Mouse (Mus musculus): ENCODE data around the gene Tnfaip6.

The Tnfaip6 gene

GRCm38 (mm10) chr2:52052335-52052734 lies 14.5 kb downstream of the Tnfaip6 start:
- no peak for DNase-seq (ENCODE audit: low spot score in 2 of 2)

- DNase-seq (ENCODE audit: low spot score in 2 of 2) = no peak
These were observed 15.7 kb downstream of the Tnfaip6 start for GRCm38 (mm10) chr2:52053502-52053901.

GRCm38 (mm10) chr2:52055616-52056015 lies 17.8 kb downstream of the Tnfaip6 start:
- DNase-seq (ENCODE audit: low spot score in 2 of 2) = no peak

- DNase-seq (ENCODE audit: low spot score in 2 of 2) = no peak
These were observed 19.3 kb downstream of the Tnfaip6 start for GRCm38 (mm10) chr2:52057099-52057498.

DNA sequence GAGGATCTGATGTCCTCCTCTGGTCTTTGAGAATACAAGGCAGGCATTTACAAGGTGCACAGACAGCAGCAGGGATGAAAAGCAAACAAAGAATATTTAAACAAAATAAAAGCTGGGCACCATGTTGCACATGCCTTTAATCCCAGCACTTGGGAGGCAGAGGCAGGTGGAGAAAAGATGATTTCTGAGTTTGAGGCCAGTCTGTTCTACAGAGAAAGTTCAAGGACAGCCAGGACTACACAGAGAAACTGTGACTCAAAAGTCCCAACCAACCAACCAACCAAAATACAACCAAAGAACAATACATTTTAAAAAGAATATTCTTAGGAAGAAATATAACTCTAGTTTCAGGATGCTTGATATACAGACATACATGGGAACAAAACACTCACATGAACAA lies 19.9 kb downstream of the Tnfaip6 start:
- no peak for DNase-seq (ENCODE audit: low spot score in 2 of 2)

- no peak for DNase-seq (ENCODE audit: low spot score in 2 of 2)
These were observed 30.8 kb downstream of the Tnfaip6 start for GRCm38 (mm10) chr2:52068641-52069040.

DNA sequence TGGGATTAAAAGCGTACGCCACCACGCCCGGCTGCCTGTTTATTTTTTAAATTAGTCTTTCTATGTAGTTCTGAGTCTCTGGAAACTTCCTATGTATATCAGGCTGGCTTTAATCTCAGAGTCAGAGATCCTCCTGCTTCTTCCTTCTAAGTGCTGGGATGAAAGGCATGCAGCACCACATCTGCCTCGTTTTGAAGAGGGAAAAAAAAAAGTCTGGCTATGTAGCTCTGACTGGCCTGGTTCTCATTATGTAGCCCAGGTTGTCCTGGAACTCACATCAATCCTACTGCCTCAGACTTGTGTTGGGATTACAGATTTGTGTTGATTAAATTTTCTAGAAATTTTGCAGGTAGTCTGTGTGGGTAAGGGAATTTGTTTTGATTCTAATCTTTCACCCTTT lies 33.0 kb downstream of the Tnfaip6 start:
- no peak for DNase-seq (ENCODE audit: low spot score in 2 of 2)

- DNase-seq (ENCODE audit: low spot score in 2 of 2) = no peak
These were observed 33.6 kb downstream of the Tnfaip6 start for GRCm38 (mm10) chr2:52071241-52071991.

DNA sequence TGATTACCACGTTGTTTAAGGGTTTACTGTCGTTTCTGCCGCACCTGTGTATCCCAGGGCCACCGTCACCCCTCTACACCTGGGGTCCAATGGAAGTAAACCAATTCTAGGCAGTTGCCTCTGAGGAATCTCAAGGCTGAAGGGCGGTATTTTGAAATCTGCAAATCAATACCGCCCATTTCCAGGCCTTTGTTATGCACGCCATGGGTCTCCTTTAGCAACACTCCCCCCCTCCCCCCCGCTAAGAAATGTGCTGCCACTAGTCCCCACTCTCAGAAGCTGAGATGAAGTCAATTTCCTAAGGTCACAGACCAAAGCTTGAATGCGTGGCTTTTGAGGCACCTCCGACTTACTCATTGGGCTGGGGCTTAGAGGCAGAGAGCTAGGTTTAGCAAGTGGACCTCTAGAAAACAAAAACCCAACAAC lies 34.3 kb downstream of the Tnfaip6 start:
- no peak for DNase-seq (ENCODE audit: low spot score in 2 of 2)

- peak; percentile 69 to 78 for DNase-seq (ENCODE audit: low spot score in 2 of 2)
These were observed 34.8 kb downstream of the Tnfaip6 start, which contains the start of gene Rif1 for GRCm38 (mm10) chr2:52072491-52073140. TSS of gene Rif1 (plus strand) at chr2:52072832.

- DNase-seq (ENCODE audit: low spot score in 2 of 2) = peak; percentile 14 to 26
These were observed 35.5 kb downstream of the Tnfaip6 start for GRCm38 (mm10) chr2:52073141-52073904.

DNA sequence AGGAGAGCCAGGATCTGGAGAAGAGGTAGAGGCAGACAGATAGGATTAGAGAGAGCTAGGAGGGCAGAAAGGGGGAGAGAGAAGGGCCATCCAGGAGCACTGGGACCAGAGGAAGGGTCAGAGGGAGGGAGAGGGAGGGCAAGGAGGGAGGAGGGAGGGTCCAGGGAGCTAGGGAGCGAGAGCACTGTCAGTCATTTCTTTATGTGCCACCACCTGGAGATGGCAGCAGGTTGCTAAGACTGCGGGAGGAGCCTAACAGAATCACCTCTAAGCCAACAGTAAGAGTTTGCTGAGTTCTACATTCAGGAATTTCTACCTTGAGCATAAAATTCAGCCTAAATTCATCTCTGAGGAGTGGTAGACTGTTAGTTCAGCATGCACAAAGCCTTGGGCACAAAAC lies 40.9 kb downstream of the Tnfaip6 start:
- DNase-seq (ENCODE audit: low spot score in 2 of 2) = no peak

DNA sequence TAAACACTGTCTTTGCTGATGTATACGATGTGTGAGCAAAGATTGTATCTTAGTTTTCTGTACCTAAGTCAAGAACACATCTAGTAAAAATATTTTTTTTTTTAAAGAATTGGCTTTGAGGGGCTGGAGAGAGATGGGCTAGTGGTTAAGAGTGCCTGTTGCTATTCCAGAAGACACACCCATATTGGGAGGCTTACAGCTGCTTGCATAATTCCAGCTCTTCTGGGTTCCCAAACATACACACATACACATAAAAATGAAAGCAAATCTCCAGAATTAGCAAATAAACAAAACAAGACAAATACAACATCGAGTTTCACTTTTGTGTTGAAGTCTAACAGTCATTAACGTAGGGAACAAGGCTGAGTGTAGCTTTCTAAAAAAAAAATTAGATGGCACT lies 46.2 kb downstream of the Tnfaip6 start:
- no peak for DNase-seq (ENCODE audit: low spot score in 2 of 2)

DNA sequence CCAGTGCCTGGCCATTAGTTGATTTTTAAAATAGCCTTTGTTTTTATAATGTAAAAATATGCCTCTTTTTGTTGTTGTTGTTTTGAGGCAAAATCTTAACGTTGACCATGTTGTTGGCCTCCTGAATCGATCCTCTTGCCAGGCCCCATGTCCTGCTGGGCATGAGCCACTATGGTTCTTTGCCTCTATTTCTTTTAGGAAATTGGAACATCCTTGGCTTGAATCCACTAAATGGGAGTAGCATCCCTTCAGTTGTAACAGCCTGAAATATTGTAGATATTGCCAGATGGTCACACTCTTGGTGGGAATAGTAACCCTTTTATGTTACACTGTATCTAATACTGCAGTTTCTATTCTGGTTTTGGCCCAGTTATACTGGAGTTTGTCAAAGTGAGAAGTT lies 46.8 kb downstream of the Tnfaip6 start:
- DNase-seq (ENCODE audit: low spot score in 2 of 2) = no peak

Data from natural killer cell, adult 2 months (primary cell).